28 mouse cellular contexts compared by ENCODE assay signal in the genomic region with DNA sequence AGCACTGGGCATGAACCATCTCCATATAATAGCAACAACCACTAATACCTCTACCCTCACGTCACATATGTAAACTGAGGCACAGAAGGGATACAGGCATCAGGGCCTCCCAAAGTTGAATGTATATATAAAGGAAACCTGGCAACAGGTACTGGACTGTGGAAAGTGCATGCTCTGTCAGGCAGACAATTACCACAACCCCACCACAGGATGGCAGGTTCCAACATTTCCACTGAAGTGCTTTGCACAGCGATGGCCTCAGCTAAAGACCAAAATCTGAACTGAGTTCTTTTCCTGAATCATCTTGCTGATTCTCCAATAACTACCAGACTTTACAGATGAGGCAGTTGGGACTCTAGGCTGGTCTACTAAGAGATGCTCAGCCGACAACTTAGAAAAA.
DNase-seq lines count a peak whose midpoint lies in the region; ATAC-seq and TF ChIP-seq lines count a peak whose summit lies in the region.
"Had no signal": no experiment of that assay in that cellular context is flagged by ENCODE, and none has a peak within 500 bp of the region (broad histone marks: within the 10 kb centered on the region; RNA-seq: fewer than 3 reads in every experiment).

No protein-coding gene starts in this region.

- DNase-seq in CD4-positive, CD25-positive, alpha-beta regulatory T cell, adult 2 months (ENCODE audit: low read depth, low spot score), result peak; percentile 48
- no peak for DNase-seq in spleen, adult 2 months (ENCODE audit: low read depth in 1 of 2, low spot score in 2 of 2)
- DNase-seq in spleen, adult 18-20 months, result no peak
- DNase-seq in B cell, adult 2 months, result peak; percentile 62 to 63
- DNase-seq in induced T-regulatory cell, adult 2 months (ENCODE audit: low read depth), result peak; percentile 23
- no peak for DNase-seq in adrenal gland, adult 2 months
- DNase-seq: adrenal gland, adult 8-10 months; adrenal gland, postnatal 25 days; cerebellum, adult 11-12 months; cerebellum, adult 8-10 months; cerebellum, postnatal 10 days; cerebellum, postnatal 36 days; gastrocnemius, postnatal 10 days; gastrocnemius, postnatal 36 days; heart, postnatal 10 days; heart, postnatal 36 days had no signal

- H3K27ac ChIP-seq in spleen, adult 2 months (ENCODE audit: insufficient read depth, low read length), result peak overlapping the region; percentile 6; the same call in 1 of the 2 replicates
- no peak overlapping the region for H3K27ac ChIP-seq in kidney, embryonic 16.5 days (ENCODE audit: low read length)
- H3K27ac ChIP-seq: forebrain, embryonic 10.5 days; forebrain, embryonic 13.5 days; heart, embryonic 15.5 days; hindbrain, embryonic 10.5 days; hindbrain, embryonic 13.5 days had no signal

- H3K4me2 ChIP-seq in kidney, embryonic 16.5 days (replicated peaks; ENCODE audit: low read depth, low read length), result no peak overlapping the region
- H3K4me2 ChIP-seq: forebrain, embryonic 13.5 days; heart, embryonic 12.5 days; heart, embryonic 15.5 days; hindbrain, embryonic 13.5 days had no signal

- H3K27me3 ChIP-seq in spleen, adult 2 months (ENCODE audit: control insufficient read depth, insufficient read depth, low read length), result no peaks in the 10 kb centered on the region
- H3K27me3 ChIP-seq in kidney, embryonic 16.5 days (ENCODE audit: insufficient read depth, low read length), result no peaks in the 10 kb centered on the region
- H3K27me3 ChIP-seq: forebrain, embryonic 13.5 days; heart, embryonic 12.5 days; heart, embryonic 15.5 days; hindbrain, embryonic 13.5 days; Patski had no signal

- 65% methylated on average over 3 of the region's 3 CpGs for WGBS in spleen, adult 2 months
- 89% methylated on average over 3 of the region's 3 CpGs for WGBS in kidney, embryonic 16.5 days

- H3K4me1 ChIP-seq in spleen, adult 2 months (ENCODE audit: control insufficient read depth, insufficient read depth, insufficient read length), result peaks cover 34% of the 10 kb centered on the region; the same call in 1 of the 2 replicates
- peaks cover 18% of the 10 kb centered on the region for H3K4me1 ChIP-seq in kidney, embryonic 16.5 days (ENCODE audit: insufficient read depth, low read length)

- ATAC-seq in CD4-positive, CD25-positive, alpha-beta regulatory T cell, adult 4 months, result no peak
- no peak for ATAC-seq in kidney, embryonic 16.5 days (ENCODE audit: low FRiP score, low TSS enrichment)
- ATAC-seq: forebrain, embryonic 13.5 days; forebrain, embryonic 16.5 days; hindbrain, embryonic 16.5 days; Patski had no signal

- no peak overlapping the region for H3K9ac ChIP-seq in kidney, embryonic 16.5 days (replicated peaks; ENCODE audit: low read length)
- H3K9ac ChIP-seq: forebrain, embryonic 13.5 days; heart, embryonic 12.5 days; heart, embryonic 15.5 days; hindbrain, embryonic 13.5 days had no signal

- H3K9me3 ChIP-seq in kidney, embryonic 16.5 days (ENCODE audit: low read length), result no peaks in the 10 kb centered on the region
- H3K9me3 ChIP-seq: forebrain, embryonic 10.5 days; forebrain, embryonic 13.5 days; G1E; heart, embryonic 12.5 days; heart, embryonic 15.5 days; hindbrain, embryonic 10.5 days; hindbrain, embryonic 13.5 days had no signal

- no peak for TF ChIP-seq POLR2A in spleen, adult 2 months (IDR thresholded peaks at IDR 0.05; ENCODE audit: low read depth, low read length)

- TF ChIP-seq CTCF in spleen, adult 2 months (IDR thresholded peaks at IDR 0.05; ENCODE audit: extremely low read depth, insufficient read depth, insufficient read length, insufficient replicate concordance), result peak; percentile 7; the same call in 1 of the 2 replicates

- H3K4me3 ChIP-seq in spleen, adult 2 months (ENCODE audit: extremely low read depth, insufficient read depth, insufficient read length), result no peak overlapping the region
- no peak overlapping the region for H3K4me3 ChIP-seq in kidney, embryonic 16.5 days (ENCODE audit: low read length)
- H3K4me3 ChIP-seq: forebrain, embryonic 10.5 days; forebrain, embryonic 13.5 days; heart, embryonic 12.5 days; heart, embryonic 15.5 days; hindbrain, embryonic 10.5 days; hindbrain, embryonic 13.5 days had no signal

- H3K36me3 ChIP-seq in spleen, adult 2 months (ENCODE audit: control insufficient read depth, insufficient read depth, low read length), result peaks cover 2% of the 10 kb centered on the region; the same call in 1 of the 2 replicates
- no peaks in the 10 kb centered on the region for H3K36me3 ChIP-seq in kidney, embryonic 16.5 days (ENCODE audit: insufficient read depth, low read length)
- H3K36me3 ChIP-seq: forebrain, embryonic 10.5 days; heart, embryonic 12.5 days; heart, embryonic 15.5 days; hindbrain, embryonic 10.5 days; hindbrain, embryonic 13.5 days had no signal

Comparison
In these comparisons a context has a peak if more than half of its experiments do, and no peak if none do; other contexts are left out.
1. DNase-seq: peak in CD4-positive, CD25-positive, alpha-beta regulatory T cell, adult 2 months (single experiment), B cell, adult 2 months (2 of 2) and induced T-regulatory cell, adult 2 months (single experiment); none in spleen, adult 2 months (0 of 2), spleen, adult 18-20 months (0 of 2) and adrenal gland, adult 2 months (single experiment).